Mouse (Mus musculus) forelimb bud, embryonic 11.5 days (tissue): ENCODE measurements at regions not wholly inside any gene's neighbourhood (a gene's known extent, or its start where the extent isn't known, plus 50 kb on each side); places are given as distances from the start of the nearest gene placed in this dataset.
"Not testable (repeated sequence)": the region's sequence is repeated elsewhere in the genome, so short reads cannot be mapped to it uniquely, and the experiment has no call there.

Source experiments
- DNase-seq: peaks from one replicate; pipeline ENCODE4 v3.0.0-alpha.2; 2012; ENCODE audit warnings: low read depth, low spot score

GRCm38 (mm10) chr4:131416209-131416608 is 421.9 kb downstream of the Ptpru start:
- DNase-seq = no peak

GRCm38 (mm10) chr4:131417159-131417748 is 420.8 kb downstream of the Ptpru start:
- no peak for DNase-seq

GRCm38 (mm10) chr4:131425311-131425710 is 412.8 kb downstream of the Ptpru start:
- no peak for DNase-seq

GRCm38 (mm10) chr4:131427871-131428270 is 410.2 kb downstream of the Ptpru start:
- no peak for DNase-seq

- DNase-seq = no peak
Observed at GRCm38 (mm10) chr4:131429356-131429755, 408.7 kb downstream of the Ptpru start.

GRCm38 (mm10) chr4:131430420-131430819 is 407.7 kb downstream of the Ptpru start:
- DNase-seq = no peak

- DNase-seq = peak; percentile 80
Observed at GRCm38 (mm10) chr4:131431188-131431587, 406.9 kb downstream of the Ptpru start.

GRCm38 (mm10) chr4:131432591-131433177 is 405.4 kb downstream of the Ptpru start:
- DNase-seq = no peak

- no peak for DNase-seq
Observed at GRCm38 (mm10) chr4:131435222-131435621, 402.9 kb downstream of the Ptpru start.

GRCm38 (mm10) chr4:131438403-131438802 is 399.7 kb downstream of the Ptpru start:
- no peak for DNase-seq

GRCm38 (mm10) chr4:131438883-131439282 is 399.2 kb downstream of the Ptpru start:
- DNase-seq = no peak

GRCm38 (mm10) chr4:131440845-131441244 is 397.2 kb downstream of the Ptpru start:
- DNase-seq = no peak

GRCm38 (mm10) chr4:131443518-131443917 is 394.6 kb downstream of the Ptpru start:
- DNase-seq = no peak

- not testable (repeated sequence) for DNase-seq
Observed at GRCm38 (mm10) chr4:131450296-131450695, 387.8 kb downstream of the Ptpru start.

GRCm38 (mm10) chr4:131457551-131457950 is 380.5 kb downstream of the Ptpru start:
- DNase-seq = no peak

- DNase-seq = no peak
Observed at GRCm38 (mm10) chr4:131459746-131460145, 378.3 kb downstream of the Ptpru start.

GRCm38 (mm10) chr4:131461312-131461711 is 376.8 kb downstream of the Ptpru start:
- DNase-seq = no peak

- no peak for DNase-seq
Observed at GRCm38 (mm10) chr4:131461728-131462127, 376.4 kb downstream of the Ptpru start.

- DNase-seq = no peak
Observed at GRCm38 (mm10) chr4:131475023-131475422, 363.1 kb downstream of the Ptpru start.

GRCm38 (mm10) chr4:131478923-131479322 is 359.2 kb downstream of the Ptpru start:
- no peak for DNase-seq

GRCm38 (mm10) chr4:131483958-131484605 is 354.0 kb downstream of the Ptpru start:
- no peak for DNase-seq

- DNase-seq = peak; percentile 93
Observed at GRCm38 (mm10) chr4:131484607-131485111, 353.4 kb downstream of the Ptpru start.
